Mouse (Mus musculus) small intestine, adult 10 weeks (tissue): Measurements from ENCODE around the gene Chuk. TPM values are rescaled to one million over a fixed set of nuclear protein-coding genes. Genes with fewer than 3 reads are reported as not detected.

Experiments
- polyA plus RNA-seq: library from polyadenylated mRNA; stranded (reverse); fragments of 350-450 nt; fragmentation: Illumina TruSeq; extraction: RNeasy Lipid Tissue Mini Kit (QIAGEN cat#74804); gene quantifications from one replicate; pipeline ENCODE4 v1.2.3, GENCODE M21; 2014; ENCODE audit warnings: low replicate concordance

Chuk gene
- 361 TPM for polyA plus RNA-seq

DNA sequence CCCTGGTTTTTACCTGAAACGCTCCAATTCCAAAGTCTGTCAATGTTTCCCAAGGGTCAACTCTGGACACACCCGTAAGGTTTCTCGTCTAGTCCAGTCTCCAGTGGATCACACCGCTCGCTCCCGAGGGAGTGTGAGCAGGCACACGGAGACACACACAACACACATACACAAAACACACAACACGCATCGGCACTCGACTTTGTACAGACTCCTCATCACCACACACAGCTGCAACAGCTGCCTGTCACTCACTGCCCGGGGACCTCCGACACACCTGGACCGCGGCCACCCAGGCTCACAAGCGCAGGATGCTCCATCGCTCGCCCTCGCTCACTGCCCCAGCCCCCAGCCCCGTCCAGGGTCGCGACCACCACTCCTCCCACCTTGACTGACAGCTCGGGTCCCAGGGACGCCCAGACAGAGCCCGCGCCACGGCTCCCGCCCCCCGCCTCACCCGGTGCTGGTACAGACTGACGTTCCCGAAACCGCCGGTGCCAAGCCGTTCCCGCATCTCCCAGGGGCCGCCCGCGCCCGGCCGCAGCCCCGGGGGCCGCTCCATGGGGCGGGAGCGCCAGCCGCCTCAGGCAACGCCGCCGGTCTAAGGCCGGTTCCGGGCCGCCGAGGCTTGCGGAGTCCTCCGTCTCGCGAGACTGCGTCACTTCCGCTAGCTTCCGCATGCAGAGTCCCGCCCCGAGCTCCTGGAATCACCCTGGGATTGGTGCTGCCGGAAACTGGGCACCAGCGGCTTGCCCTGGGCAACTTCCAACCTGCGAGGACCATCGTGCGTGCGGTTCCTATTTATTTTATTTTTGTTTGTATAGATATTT, at the start of gene Chuk:
Gene Chuk (minus strand): TSS at position 650 of the 830 bp plus-strand sequence.

DNA sequence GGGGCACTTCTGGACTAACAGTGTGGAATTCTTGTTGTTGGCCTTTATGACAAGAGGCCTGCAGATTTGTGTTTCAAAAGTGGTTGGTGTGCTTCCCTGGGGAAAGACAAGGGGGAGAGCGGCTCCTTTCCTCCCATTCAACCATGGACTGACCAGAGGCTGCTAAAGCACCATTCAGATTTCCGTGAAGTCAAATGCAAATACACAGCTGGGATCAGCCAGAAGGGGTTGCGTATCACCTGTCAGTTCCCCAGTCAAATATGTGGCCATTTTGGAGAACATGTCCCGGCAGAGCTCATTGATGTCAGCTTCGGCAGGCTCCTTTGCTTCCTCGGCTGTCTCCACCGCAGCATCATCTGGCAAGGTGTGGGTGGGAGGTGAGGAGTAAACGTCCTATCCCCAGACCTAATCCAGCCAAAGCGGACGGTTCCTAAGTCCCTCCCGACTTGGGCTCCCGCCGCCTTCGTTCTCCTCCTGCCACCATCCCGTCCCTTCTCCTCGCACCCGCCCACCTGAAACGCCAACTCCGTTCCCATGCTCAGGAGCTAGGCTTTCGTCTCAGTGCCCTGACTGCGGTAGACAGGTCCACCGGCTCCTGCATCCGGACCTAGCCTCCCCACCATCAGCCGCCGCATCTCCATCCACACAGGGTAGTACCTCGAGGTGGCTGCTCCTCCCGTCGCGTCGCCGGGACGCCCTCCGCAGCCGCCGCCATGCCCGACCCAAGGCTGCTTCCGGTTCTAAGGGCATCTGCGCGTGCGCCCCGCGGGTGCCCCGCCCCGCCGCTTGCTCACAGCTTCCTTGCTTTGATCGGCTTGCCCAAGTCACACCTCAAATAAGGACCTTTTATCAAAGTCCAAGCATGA, 38.7 kb upstream of the Chuk start, which contains the start of gene Bloc1s2:
Gene Bloc1s2 (minus strand): TSS at position 745 of the 866 bp plus-strand sequence.

DNA sequence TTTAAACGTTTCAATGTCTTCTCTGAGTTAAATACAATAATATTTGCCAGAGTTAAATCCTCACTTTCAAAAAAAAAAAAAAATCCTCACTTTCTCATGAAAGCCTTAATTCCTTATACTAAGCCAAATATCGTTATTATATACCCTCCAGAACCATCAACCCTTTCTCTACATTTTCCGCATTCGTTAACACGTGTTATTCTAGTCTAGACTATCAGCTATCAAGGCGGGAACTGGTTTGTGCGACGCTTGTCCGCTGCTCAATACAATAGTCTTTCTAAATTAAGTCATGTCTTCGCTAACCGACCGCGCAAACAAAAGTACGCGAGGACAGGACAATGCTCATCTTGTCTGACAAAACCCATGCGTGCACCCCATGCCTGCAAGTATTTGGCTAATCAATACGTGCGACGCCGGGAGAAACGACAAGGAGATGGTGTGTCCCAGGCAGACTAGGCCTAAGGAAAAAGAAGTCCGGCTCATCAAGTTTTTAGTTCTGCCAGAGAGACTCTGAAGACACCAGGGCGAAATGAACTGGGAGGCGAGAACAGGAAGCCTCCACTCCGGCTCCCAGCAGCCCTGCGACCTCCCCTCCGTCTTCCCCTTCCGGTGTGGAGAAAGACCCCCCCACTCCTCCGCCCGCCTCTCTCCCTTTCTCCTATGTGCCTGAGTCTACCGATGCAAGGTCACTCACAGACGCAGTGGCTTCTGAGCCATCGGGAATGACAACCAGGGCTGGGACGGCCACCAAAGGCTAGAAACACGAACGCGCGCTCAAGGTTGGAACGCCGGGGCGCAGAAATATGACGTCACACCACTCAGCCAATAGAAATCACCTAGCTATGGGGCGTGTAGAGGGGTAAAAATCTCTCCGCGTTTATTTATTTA, 28.0 kb upstream of the Chuk start, which contains the start of gene Cwf19l1:
Gene Cwf19l1 (minus strand): TSS at position 805 of the 888 bp plus-strand sequence.

DNA sequence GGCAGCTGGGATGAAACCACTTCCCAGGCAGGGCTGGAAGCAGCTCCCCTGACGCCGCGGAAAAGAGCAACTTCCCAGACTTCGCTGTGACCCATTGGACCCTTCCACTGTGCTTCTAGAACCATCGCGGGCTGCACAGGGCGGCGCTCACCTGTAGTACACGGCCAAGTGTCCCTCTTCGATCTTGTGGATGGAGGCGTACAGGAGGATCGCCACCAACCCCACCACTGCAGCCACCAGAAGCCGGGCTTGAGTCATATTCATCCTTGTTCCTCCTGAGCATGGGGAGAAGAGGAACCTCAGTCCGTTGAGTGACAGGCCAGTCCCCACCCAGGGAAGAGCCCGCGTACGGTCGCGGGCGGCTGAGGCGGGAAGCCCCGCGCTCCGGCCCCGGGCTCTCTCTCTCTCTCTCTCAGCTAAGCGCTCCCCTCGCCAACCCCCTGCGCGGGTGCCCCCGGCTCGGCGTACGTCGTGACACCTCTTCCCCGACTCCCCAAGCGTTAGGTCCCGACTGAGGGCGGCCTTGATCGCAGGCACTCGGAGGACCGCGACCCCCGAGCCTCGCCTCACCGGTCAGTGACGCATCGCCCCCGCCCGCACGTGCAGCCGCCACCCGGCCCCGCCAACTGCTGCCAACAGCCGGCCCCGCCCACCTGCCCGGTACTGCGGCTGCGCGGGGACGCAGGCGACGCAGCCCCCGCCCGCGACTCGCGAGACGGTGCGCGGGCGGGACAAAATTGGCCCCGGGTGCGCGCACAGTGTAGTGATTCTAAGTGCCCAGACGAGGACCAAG, 38.0 kb downstream of the Chuk start, which contains the start of gene Erlin1:
Gene Erlin1 (minus strand): TSS at position 665 of the 793 bp plus-strand sequence.

DNA sequence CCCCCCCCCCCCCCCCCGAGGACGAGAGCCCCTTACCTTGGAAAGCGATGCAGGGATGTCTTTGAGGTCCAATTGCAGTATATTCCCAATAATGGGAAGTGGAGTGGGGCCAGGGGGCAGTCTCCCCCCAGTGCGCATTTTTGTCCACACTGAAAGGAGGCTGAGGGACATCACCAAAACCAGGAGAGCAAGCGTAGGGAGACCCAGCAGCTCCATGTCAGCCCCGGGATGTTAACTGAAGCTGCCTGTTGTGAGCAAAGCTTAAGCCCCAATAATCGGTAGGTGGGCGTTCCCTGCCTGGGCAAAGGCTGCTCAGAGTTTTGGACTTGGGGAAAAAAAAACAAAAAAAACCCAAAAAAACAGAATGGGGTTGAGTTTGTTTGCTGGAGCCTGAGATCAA, 78.3 kb downstream of the Chuk start, which contains the start of gene Cyp2c23:
Gene Cyp2c23 (minus strand): TSS at position 237 of the 400 bp plus-strand sequence.

Other genes starting within 250 kb of the Chuk start
- 14.3 TPM for gene Dnmbp, start 167.3 kb downstream of the Chuk start, polyA plus RNA-seq
- not detected for gene Cpn1, start 120.9 kb downstream of the Chuk start, polyA plus RNA-seq
- gene Cyp2c23, start 78.3 kb downstream of the Chuk start, polyA plus RNA-seq: 4.3 TPM
- gene Erlin1, start 37.7 kb downstream of the Chuk start, polyA plus RNA-seq: 127 TPM
- 6.6 TPM for gene Cwf19l1, start 28.4 kb upstream of the Chuk start, polyA plus RNA-seq
- 53.9 TPM for gene Bloc1s2, start 39.0 kb upstream of the Chuk start, polyA plus RNA-seq
- gene Pkd2l1, start 85.0 kb upstream of the Chuk start, polyA plus RNA-seq: not detected
- not detected for gene Scd3, start 95.8 kb upstream of the Chuk start, polyA plus RNA-seq
- 15.4 TPM for gene Scd2, start 186.2 kb upstream of the Chuk start, polyA plus RNA-seq
- gene Scd4, start 225.6 kb upstream of the Chuk start, polyA plus RNA-seq: 0.19 TPM